ENCODE assay signal across 18 mouse cellular contexts in the genomic region with DNA sequence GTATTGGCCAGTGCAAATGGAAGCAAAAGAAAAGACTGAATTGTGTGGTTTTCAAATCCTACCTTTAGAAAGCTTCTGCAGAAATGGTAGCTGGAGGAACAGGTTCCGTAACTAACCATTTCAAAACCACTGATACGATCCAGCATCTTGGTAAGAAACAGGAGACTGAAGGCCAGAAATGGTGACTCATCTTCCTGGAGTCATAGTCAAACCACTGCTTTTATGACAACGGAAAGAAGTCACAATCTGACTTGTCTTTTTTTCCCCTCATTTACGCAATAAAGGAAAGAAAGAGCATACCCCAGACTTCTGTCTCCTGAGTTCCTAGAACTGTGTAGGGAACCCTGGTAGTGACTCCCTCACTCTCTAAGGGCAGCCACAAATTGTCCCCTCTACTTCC.
A peak's percentile ranks its signal among the peaks of the same experiment; 100 is the strongest.
DNase-seq lines count a peak whose midpoint lies in the region; ATAC-seq and TF ChIP-seq lines count a peak whose summit lies in the region.
"Had no signal": no experiment of that assay in that cellular context is flagged by ENCODE, and none has a peak within 500 bp of the region (broad histone marks: within the 10 kb centered on the region; RNA-seq: fewer than 3 reads in every experiment).

No protein-coding gene starts in this region.

- CTCF ChIA-PET in Patski (lab: Charles Lee) = interaction anchor here (1.3 to 1.9 kb wide), 3 partner anchors 18 to 64 kb away, joined by 3 to 4 read pairs (median 3); a partner anchor contains a TSS

- TF ChIP-seq POLR2A in thymus, adult 2 months (IDR thresholded peaks at IDR 0.05; ENCODE audit: control insufficient read depth, extremely low read depth, insufficient read depth, low read length, poor library complexity) = no peak

- peak; percentile 51 for DNase-seq in 3134 (ENCODE audit: extremely low read depth, insufficient read length, low spot score)
- peak; percentile 98 for DNase-seq in 416B (ENCODE audit: low read depth)
- DNase-seq in Patski (ENCODE audit: low read depth, low spot score) = peak; percentile 2
- DNase-seq in thymus, adult 2 months = no peak
- DNase-seq in layer of hippocampus, adult 2 months (ENCODE audit: low spot score in 2 of 2) = no peak
- DNase-seq in natural killer cell, adult 2 months (ENCODE audit: low spot score in 2 of 2) = no peak
- DNase-seq: cerebellum, adult 11 months; cerebellum, postnatal 36 days; kidney, adult 18-20 months; kidney, postnatal 25 days; lung, postnatal 14 days; midbrain, embryonic 14.5 days; retina, postnatal 1 day; thymus, adult 18-20 months had no signal

- no peak overlapping the region for H3K4me3 ChIP-seq in macrophage (ENCODE audit: inconsistent target)
- no peak overlapping the region for H3K4me3 ChIP-seq in thymus, adult 2 months (ENCODE audit: control insufficient read depth, insufficient read depth, low read length)
- no peak overlapping the region for H3K4me3 ChIP-seq in layer of hippocampus, adult 2 months
- H3K4me3 ChIP-seq: forebrain, embryonic 13.5 days; hindbrain, embryonic 15.5 days; liver, embryonic 15.5 days had no signal

- H3K27ac ChIP-seq in macrophage = peak overlapping the region; percentile 54
- H3K27ac ChIP-seq in thymus, adult 2 months (ENCODE audit: control insufficient read depth, insufficient read depth, low read length) = no peak overlapping the region
- H3K27ac ChIP-seq in layer of hippocampus, adult 2 months = no peak overlapping the region
- H3K27ac ChIP-seq: forebrain, embryonic 13.5 days; hindbrain, embryonic 15.5 days; liver, embryonic 15.5 days had no signal

- H3K4me1 ChIP-seq in thymus, adult 2 months (replicated peaks; ENCODE audit: control insufficient read depth, insufficient read depth, low read length) = 0 out of 2 replicates have a peak, but pooled peaks cover 2% of the 10 kb centered on the region
- H3K4me1 ChIP-seq: forebrain, embryonic 13.5 days; hindbrain, embryonic 15.5 days; liver, embryonic 15.5 days had no signal

- POLR2A ChIA-PET in Patski (lab: Charles Lee) = no interaction called here

- no peak for TF ChIP-seq CTCF in Patski (IDR thresholded peaks at IDR 0.05)
- TF ChIP-seq CTCF in thymus, adult 2 months (IDR thresholded peaks at IDR 0.05; ENCODE audit: borderline replicate concordance, control insufficient read depth, extremely low read depth, insufficient read depth, low read length, poor library complexity) = no peak
- TF ChIP-seq CTCF in layer of hippocampus, adult 2 months (conservative IDR thresholded peaks at IDR 0.05) = no peak

- no peaks in the 10 kb centered on the region for H3K27me3 ChIP-seq in Patski
- no peaks in the 10 kb centered on the region for H3K27me3 ChIP-seq in thymus, adult 2 months (ENCODE audit: control insufficient read depth, insufficient read depth, low read length)
- H3K27me3 ChIP-seq: forebrain, embryonic 13.5 days; hindbrain, embryonic 15.5 days; liver, embryonic 15.5 days had no signal

- no peak for ATAC-seq in Patski
- ATAC-seq: forebrain, embryonic 13.5 days had no signal

- in situ Hi-C loops in Patski (cut with MboI; ENCODE audit: low pct_unique_long_range_greater_than_20kb) = no loop called here

- no peaks in the 10 kb centered on the region for H3K36me3 ChIP-seq in macrophage (ENCODE audit: inconsistent target)
- H3K36me3 ChIP-seq in thymus, adult 2 months (ENCODE audit: control insufficient read depth, insufficient read depth, low read length) = no peaks in the 10 kb centered on the region
- H3K36me3 ChIP-seq: hindbrain, embryonic 15.5 days had no signal

- no peaks in the 10 kb centered on the region for H3K79me2 ChIP-seq in macrophage (ENCODE audit: inconsistent target)

- 6% methylated on average over 4 of the region's 4 CpGs for WGBS in macrophage (ENCODE audit: missing documents)
- 38% methylated on average over 4 of the region's 4 CpGs for WGBS in thymus, adult 2 months

Comparison
In these comparisons a context has a peak if more than half of its experiments do, and no peak if none do; other contexts are left out.
1. DNase-seq: peak in 3134 (single experiment), 416B (single experiment) and Patski (single experiment); none in thymus, adult 2 months (single experiment), layer of hippocampus, adult 2 months (0 of 2) and natural killer cell, adult 2 months (0 of 2).